Mouse (Mus musculus): ENCODE measurements around the gene Gm10718. TPM values are rescaled to one million over a fixed set of nuclear protein-coding genes. Genes with fewer than 3 reads are reported as not detected.
"Not testable (repeated sequence)": the region's sequence is repeated elsewhere in the genome, so short reads cannot be mapped to it uniquely, and the experiment has no call there.

Gm10718 gene
- polyA plus RNA-seq (2015; fragmentation: Nextera tagmentation; extraction: Ambion mirVana): 0.62 TPM in 1 of 2 replicates, not detected in the other

DNA sequence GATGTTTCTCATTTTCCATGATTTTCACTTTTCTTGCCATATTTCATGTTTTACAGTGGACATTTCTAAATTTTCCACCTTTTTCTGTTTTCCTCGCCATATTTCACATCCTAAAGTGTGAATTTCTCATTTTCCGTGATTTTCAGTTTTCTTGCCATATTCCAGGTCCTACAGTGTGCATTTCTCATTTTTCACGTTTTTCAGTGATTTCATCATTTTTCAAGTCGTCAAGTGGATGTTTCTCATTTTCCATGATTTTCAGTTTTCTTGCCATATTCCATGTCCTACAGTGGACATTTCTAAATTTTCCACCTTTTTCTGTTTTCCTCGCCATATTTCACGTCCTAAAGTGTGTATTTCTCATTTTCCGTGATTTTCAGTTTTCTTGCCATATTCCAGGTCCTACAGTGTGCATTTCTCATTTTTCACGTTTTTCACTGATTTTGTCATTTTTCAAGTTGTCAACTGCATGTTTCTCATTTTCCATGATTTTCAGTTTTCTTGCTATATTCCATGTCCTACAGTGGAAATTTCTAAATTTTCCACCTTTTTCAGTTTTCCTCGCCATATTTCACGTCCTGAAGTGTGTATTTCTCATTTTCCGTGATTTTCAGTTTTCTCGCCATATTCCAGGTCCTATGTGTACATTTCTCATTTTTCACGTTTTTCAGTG is at the start of gene Gm10718:
Gene Gm10718, plus strand, starts transcription at position 236 of the 673 bp plus-strand sequence.
- 72% methylated on average over 9 of the region's 13 CpGs for WGBS
- not testable (repeated sequence) for H3K36me3 ChIP-seq (ENCODE audit: control insufficient read depth, insufficient read depth, low read length); H3K4me1 ChIP-seq (replicated peaks; ENCODE audit: control insufficient read depth, insufficient read depth, low read length); H3K9me3 ChIP-seq (ENCODE audit: control insufficient read depth, low read length); H3K27ac ChIP-seq (ENCODE audit: low read length); H3K4me2 ChIP-seq (ENCODE audit: low read depth, low read length); H3K9ac ChIP-seq (ENCODE audit: low read length); H3K4me3 ChIP-seq (ENCODE audit: low read length); ATAC-seq (ENCODE audit: low read depth); H3K27me3 ChIP-seq (ENCODE audit: control insufficient read depth, insufficient read depth, low read depth, low read length)

DNA sequence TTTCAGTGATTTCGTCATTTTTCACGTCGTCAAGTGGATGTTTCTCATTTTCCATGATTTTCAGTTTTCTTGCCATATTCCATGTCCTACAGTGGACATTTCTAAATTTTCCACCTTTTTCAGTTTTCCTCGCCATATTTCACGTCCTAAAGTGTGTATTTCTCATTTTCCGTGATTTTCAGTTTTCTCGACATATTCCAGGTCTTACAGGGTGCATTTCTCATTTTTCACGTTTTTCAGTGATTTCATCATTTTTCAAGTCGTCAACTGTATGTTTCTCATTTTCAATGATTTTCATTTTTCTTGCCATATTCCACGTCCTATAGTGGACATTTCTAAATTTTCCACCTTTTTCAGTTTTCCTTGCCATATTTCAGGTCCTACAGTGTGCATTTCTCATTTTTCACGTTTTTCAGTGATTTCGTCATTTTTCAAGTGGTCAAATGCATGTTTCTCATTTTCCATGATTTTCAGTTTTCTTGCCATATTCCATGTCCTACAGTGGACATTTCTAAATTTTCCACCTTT is 22.8 kb upstream of the Gm10718 start, which contains the start of gene Gm10722:
Gene Gm10722, plus strand, starts transcription at position 478 of the 528 bp plus-strand sequence.
- H3K4me3 ChIP-seq (ENCODE audit: low read length); H3K4me2 ChIP-seq (ENCODE audit: low read depth, low read length); H3K36me3 ChIP-seq (ENCODE audit: control insufficient read depth, insufficient read depth, low read length); H3K9ac ChIP-seq (ENCODE audit: low read length); ATAC-seq (ENCODE audit: low read depth); H3K4me1 ChIP-seq (replicated peaks; ENCODE audit: control insufficient read depth, insufficient read depth, low read length); H3K27ac ChIP-seq (ENCODE audit: low read length); H3K27me3 ChIP-seq (ENCODE audit: control insufficient read depth, insufficient read depth, low read depth, low read length); H3K9me3 ChIP-seq (ENCODE audit: control insufficient read depth, low read length): not testable (repeated sequence)
- WGBS: 65% methylated on average over 12 of the region's 12 CpGs

DNA sequence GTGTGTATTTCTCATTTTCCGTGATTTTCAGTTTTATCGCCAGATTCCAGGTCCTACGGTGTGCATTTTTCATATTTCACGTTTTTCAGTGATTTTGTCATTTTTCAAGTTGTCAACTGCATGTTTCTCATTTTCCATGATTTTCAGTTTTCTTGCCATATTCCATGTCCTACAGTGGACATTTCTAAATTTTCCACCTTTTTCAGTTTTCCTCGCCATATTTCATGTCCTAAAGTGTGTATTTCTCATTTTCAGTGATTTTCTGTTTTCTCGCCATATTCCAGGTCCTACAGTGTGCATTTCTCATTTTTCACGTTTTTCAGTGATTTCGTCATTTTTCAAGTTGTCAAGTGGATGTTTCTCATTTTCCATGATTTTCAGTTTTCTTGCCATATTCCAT is 22.3 kb upstream of the Gm10718 start:
- not testable (repeated sequence) for H3K9me3 ChIP-seq (ENCODE audit: control insufficient read depth, low read length); H3K36me3 ChIP-seq (ENCODE audit: control insufficient read depth, insufficient read depth, low read length); H3K9ac ChIP-seq (ENCODE audit: low read length); ATAC-seq (ENCODE audit: low read depth); H3K4me1 ChIP-seq (replicated peaks; ENCODE audit: control insufficient read depth, insufficient read depth, low read length); H3K27me3 ChIP-seq (ENCODE audit: control insufficient read depth, insufficient read depth, low read depth, low read length); H3K27ac ChIP-seq (ENCODE audit: low read length); H3K4me2 ChIP-seq (ENCODE audit: low read depth, low read length); H3K4me3 ChIP-seq (ENCODE audit: low read length)
- WGBS: 66% methylated on average over 8 of the region's 8 CpGs

DNA sequence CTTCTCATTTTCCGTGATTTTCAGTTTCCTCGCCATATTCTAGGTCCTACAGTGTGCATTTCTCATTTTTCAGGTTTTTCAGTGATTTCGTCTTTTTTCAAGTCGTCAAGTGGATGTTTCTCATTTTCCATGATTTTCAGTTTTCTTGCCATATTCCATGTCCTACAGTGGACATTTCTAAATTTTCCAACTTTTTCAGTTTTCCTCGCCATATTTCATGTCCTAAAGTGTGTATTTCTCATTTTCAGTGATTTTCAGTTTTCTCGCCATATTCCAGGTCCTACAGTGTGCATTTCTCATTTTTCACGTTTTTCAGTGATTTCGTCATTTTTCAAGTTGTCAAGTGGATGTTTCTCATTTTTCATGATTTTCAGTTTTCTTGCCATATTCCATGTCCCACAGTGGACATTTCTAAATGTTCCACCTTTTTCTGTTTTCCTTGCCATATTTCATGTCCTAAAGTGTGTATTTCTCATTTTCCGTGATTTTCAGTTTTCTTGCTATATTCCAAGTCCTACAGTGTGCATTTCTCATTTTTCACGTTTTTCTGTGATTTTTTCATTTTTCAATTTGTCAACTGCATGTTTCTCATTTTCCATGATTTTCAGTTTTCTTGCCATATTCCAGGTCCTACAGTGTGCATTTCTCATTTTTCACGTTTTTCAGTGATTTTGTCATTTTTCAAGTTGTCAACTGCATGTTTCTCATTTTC is 21.2 kb upstream of the Gm10718 start:
- not testable (repeated sequence) for H3K9me3 ChIP-seq (ENCODE audit: control insufficient read depth, low read length); H3K4me1 ChIP-seq (replicated peaks; ENCODE audit: control insufficient read depth, insufficient read depth, low read length); H3K36me3 ChIP-seq (ENCODE audit: control insufficient read depth, insufficient read depth, low read length); H3K9ac ChIP-seq (ENCODE audit: low read length); H3K4me2 ChIP-seq (ENCODE audit: low read depth, low read length); H3K4me3 ChIP-seq (ENCODE audit: low read length); H3K27ac ChIP-seq (ENCODE audit: low read length); H3K27me3 ChIP-seq (ENCODE audit: control insufficient read depth, insufficient read depth, low read depth, low read length)
- 53% methylated on average over 8 of the region's 11 CpGs for WGBS
- peak; percentile 84 for ATAC-seq (ENCODE audit: low read depth)

DNA sequence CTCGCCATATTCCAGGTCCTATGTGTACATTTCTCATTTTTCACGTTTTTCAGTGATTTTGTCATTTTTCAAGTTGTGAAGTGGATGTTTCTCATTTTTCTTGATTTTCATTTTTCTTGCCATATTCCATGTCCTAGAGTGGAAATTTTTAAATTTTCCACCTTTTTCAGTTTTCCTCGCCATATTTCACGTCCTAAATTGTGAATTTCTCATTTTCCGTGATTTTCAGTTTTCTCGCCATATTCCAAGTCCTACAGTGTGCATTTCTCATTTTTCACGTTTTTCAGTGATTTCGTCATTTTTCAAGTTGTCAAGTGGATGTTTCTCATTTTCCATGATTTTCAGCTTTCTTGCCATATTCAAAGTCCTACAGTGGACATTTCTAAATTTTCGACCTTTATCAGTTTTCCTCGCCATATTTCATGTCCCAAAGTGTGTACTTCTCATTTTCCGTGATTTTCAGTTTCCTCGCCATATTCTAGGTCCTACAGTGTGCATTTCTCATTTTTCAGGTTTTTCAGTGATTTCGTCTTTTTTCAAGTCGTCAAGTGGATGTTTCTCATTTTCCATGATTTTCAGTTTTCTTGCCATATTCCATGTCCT is 20.5 kb upstream of the Gm10718 start, which contains the start of gene Gm11168:
Gene Gm11168, plus strand, starts transcription at position 553 of the 603 bp plus-strand sequence.
- WGBS: 62% methylated on average over 6 of the region's 14 CpGs
- H3K4me2 ChIP-seq (ENCODE audit: low read depth, low read length); H3K27me3 ChIP-seq (ENCODE audit: control insufficient read depth, insufficient read depth, low read depth, low read length); H3K4me1 ChIP-seq (replicated peaks; ENCODE audit: control insufficient read depth, insufficient read depth, low read length); H3K36me3 ChIP-seq (ENCODE audit: control insufficient read depth, insufficient read depth, low read length); H3K9me3 ChIP-seq (ENCODE audit: control insufficient read depth, low read length); ATAC-seq (ENCODE audit: low read depth); H3K4me3 ChIP-seq (ENCODE audit: low read length); H3K27ac ChIP-seq (ENCODE audit: low read length); H3K9ac ChIP-seq (ENCODE audit: low read length): not testable (repeated sequence)

DNA sequence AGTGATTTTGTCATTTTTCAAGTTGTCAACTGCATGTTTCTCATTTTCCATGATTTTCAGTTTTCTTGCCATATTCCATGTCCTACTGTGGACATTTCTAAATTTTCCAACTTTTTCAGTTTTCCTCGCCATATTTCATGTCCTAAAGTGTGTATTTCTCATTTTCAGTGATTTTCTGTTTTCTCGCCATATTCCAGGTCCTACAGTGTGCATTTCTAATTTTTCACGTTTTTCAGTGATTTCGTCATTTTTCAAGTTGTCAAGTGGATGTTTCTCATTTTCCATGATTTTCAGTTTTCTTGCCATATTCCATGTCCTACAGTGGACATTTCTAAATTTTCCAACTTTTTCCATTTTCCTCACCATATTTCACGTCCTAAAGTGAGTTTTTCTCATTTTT is 17.2 kb upstream of the Gm10718 start:
- not testable (repeated sequence) for H3K9me3 ChIP-seq (ENCODE audit: control insufficient read depth, low read length); H3K27me3 ChIP-seq (ENCODE audit: control insufficient read depth, insufficient read depth, low read depth, low read length); H3K4me1 ChIP-seq (replicated peaks; ENCODE audit: control insufficient read depth, insufficient read depth, low read length); H3K27ac ChIP-seq (ENCODE audit: low read length); ATAC-seq (ENCODE audit: low read depth); H3K9ac ChIP-seq (ENCODE audit: low read length); H3K36me3 ChIP-seq (ENCODE audit: control insufficient read depth, insufficient read depth, low read length); H3K4me3 ChIP-seq (ENCODE audit: low read length); H3K4me2 ChIP-seq (ENCODE audit: low read depth, low read length)
- 79% methylated on average over 1 of the region's 5 CpGs for WGBS

DNA sequence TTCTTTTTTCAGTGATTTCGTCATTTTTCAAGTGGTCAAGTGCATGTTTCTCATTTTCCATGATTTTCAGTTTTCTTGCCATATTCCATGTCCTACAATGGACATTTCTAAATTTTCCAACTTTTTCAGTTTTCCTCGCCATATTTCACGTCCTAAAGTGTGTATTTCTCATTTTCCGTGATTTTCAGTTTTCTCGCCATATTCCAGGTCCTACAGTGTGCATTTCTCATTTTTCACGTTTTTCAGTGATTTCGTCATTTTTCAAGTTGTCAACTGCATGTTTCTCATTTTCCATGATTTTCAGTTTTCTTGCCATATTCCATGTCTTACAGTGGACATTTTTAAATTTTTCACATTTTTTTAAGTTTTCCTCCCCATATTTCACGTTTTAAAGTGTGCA is 16.7 kb upstream of the Gm10718 start:
- H3K4me1 ChIP-seq (replicated peaks; ENCODE audit: control insufficient read depth, insufficient read depth, low read length); H3K4me3 ChIP-seq (ENCODE audit: low read length); H3K27ac ChIP-seq (ENCODE audit: low read length); H3K9ac ChIP-seq (ENCODE audit: low read length); H3K9me3 ChIP-seq (ENCODE audit: control insufficient read depth, low read length); H3K27me3 ChIP-seq (ENCODE audit: control insufficient read depth, insufficient read depth, low read depth, low read length); H3K36me3 ChIP-seq (ENCODE audit: control insufficient read depth, insufficient read depth, low read length); H3K4me2 ChIP-seq (ENCODE audit: low read depth, low read length): not testable (repeated sequence)
- WGBS: 67% methylated on average over 7 of the region's 8 CpGs
- peak; percentile 56 for ATAC-seq (ENCODE audit: low read depth)

DNA sequence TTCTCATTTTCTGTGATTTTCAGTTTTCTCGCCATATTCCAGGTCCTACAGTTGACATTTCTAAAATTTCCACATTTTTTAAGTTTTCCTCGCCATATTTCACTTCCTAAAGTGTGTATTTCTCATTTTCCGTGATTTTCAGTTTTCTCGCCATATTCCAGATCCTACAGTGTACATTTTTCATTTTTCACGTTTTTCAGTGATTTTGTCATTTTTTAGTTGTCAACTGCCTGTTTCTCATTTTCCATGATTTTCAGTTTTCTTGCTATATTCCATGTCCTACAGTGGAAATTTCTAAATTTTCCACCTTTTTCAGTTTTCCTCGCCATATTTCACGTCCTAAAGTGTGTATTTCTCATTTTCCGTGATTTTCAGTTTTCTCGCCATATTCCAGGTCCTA is 16.1 kb upstream of the Gm10718 start:
- H3K9ac ChIP-seq (ENCODE audit: low read length); H3K27ac ChIP-seq (ENCODE audit: low read length); H3K4me1 ChIP-seq (replicated peaks; ENCODE audit: control insufficient read depth, insufficient read depth, low read length); H3K36me3 ChIP-seq (ENCODE audit: control insufficient read depth, insufficient read depth, low read length); H3K9me3 ChIP-seq (ENCODE audit: control insufficient read depth, low read length); H3K27me3 ChIP-seq (ENCODE audit: control insufficient read depth, insufficient read depth, low read depth, low read length); H3K4me3 ChIP-seq (ENCODE audit: low read length); ATAC-seq (ENCODE audit: low read depth); H3K4me2 ChIP-seq (ENCODE audit: low read depth, low read length): not testable (repeated sequence)
- WGBS: 66% methylated on average over 6 of the region's 9 CpGs

DNA sequence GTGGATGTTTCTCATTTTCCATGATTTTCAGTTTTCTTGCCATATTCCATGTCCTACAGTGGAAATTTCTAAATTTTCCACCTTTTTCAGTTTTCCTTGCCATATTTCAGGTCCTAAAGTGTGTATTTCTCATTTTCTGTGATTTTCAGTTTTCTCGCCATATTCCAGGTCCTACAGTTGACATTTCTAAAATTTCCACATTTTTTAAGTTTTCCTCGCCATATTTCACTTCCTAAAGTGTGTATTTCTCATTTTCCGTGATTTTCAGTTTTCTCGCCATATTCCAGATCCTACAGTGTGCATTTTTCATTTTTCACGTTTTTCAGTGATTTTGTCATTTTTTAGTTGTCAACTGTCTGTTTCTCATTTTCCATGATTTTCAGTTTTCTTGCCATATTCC is 14.0 kb upstream of the Gm10718 start:
- not testable (repeated sequence) for H3K4me1 ChIP-seq (replicated peaks; ENCODE audit: control insufficient read depth, insufficient read depth, low read length); H3K4me3 ChIP-seq (ENCODE audit: low read length); H3K4me2 ChIP-seq (ENCODE audit: low read depth, low read length); H3K27me3 ChIP-seq (ENCODE audit: control insufficient read depth, insufficient read depth, low read depth, low read length); H3K9ac ChIP-seq (ENCODE audit: low read length); H3K27ac ChIP-seq (ENCODE audit: low read length); H3K36me3 ChIP-seq (ENCODE audit: control insufficient read depth, insufficient read depth, low read length); H3K9me3 ChIP-seq (ENCODE audit: control insufficient read depth, low read length)
- ATAC-seq (ENCODE audit: low read depth): peak; percentile 51
- no CpG with 5 or more reads among the region's 5 CpGs for WGBS

Data from lung, embryonic 16.5 days (tissue).